Mouse (Mus musculus) liver, embryonic 14.5 days (tissue): ENCODE results near the gene Eml1. TPM values are rescaled to one million over a fixed set of nuclear protein-coding genes. Genes with fewer than 3 reads are reported as not detected.

ENCODE experiments used
- ATAC-seq: fragments of 200-750 bp; cut with Nextera tagmentation; 2 replicates; pipeline ENCODE4 v1.8.0; 2017; ENCODE audit warnings: moderate number of reproducible peaks, mild to moderate bottlenecking, moderate library complexity; ENCODE audit not compliant: insufficient read depth
- DNase-seq, 3 experiments: peaks; one replicate each; pipeline ENCODE4 v3.0.0-alpha.2; 2012 to 2013; ENCODE audit warnings: low read depth in 3 of 3, low spot score in 3 of 3
- H3K27ac ChIP-seq: fragments of 300-500 bp; sonication (generic); 2 replicates; pipeline ENCODE4 v1.5.1; 2014; ENCODE audit warnings: moderate library complexity, mild to moderate bottlenecking, control low read depth, inconsistent platforms
- H3K27me3 ChIP-seq: fragments of 300-500 bp; sonication (generic); 2 replicates; pipeline ENCODE4 v1.6.1; 2014; ENCODE audit warnings: mild to moderate bottlenecking, low read length, moderate library complexity; ENCODE audit not compliant: control insufficient read depth, insufficient read depth
- H3K36me3 ChIP-seq: fragments of 300-500 bp; sonication (generic); replicated peaks from 2 replicates; pipeline ENCODE4 v1.6.1; 2014; ENCODE audit warnings: low read depth; ENCODE audit not compliant: control insufficient read depth, insufficient read depth
- H3K4me1 ChIP-seq, 2 experiments: fragments of 200-500 bp in 1 of 2; fragments of 300-500 bp in 1 of 2; sonication (generic) in 1 of 2; replicated peaks; 2 replicates each; pipeline ENCODE4 v1.6.1; 2012 to 2014; ENCODE audit warnings: antibody characterized with exemption in 1 of 2, inconsistent platforms in 1 of 2, low read length in 1 of 2; ENCODE audit not compliant: control insufficient read depth in 2 of 2, insufficient read depth in 2 of 2
- H3K4me2 ChIP-seq: fragments of 300-500 bp; sonication (generic); 2 replicates; pipeline ENCODE4 v1.6.1; 2014; ENCODE audit warnings: low read depth, mild to moderate bottlenecking, control low read depth, moderate library complexity
- H3K4me3 ChIP-seq, 2 experiments: fragments of 200-500 bp in 1 of 2; fragments of 300-500 bp in 1 of 2; sonication (generic) in 1 of 2; 2 replicates each; pipeline ENCODE4 v1.5.1; 2012 to 2014; ENCODE audit warnings: low read depth in 2 of 2, low read length in 2 of 2, mild to moderate bottlenecking in 2 of 2, control low read depth in 1 of 2, inconsistent platforms in 1 of 2, moderate library complexity in 1 of 2; ENCODE audit not compliant: insufficient read depth in 1 of 2
- H3K9ac ChIP-seq: fragments of 300-500 bp; sonication (generic); replicated peaks from 2 replicates; pipeline ENCODE4 v1.6.1; 2014; ENCODE audit warnings: mild to moderate bottlenecking, control low read depth, moderate library complexity
- H3K9me3 ChIP-seq: fragments of 300-500 bp; sonication (generic); 2 replicates; pipeline ENCODE4 v1.6.1; 2016; ENCODE audit warnings: low read length, mixed read lengths; ENCODE audit not compliant: control insufficient read depth
- CTCF ChIP-seq: IDR thresholded peaks from 2 replicates; pipeline ENCODE4 v1.5.1; 2016; ENCODE audit warnings: antibody characterized with exemption, low read depth, control low read depth
- EP300 ChIP-seq: IDR thresholded peaks from 2 replicates; pipeline ENCODE4 v1.6.1; 2016; ENCODE audit warnings: antibody characterized with exemption, low read depth
- WGBS: fragments of 180-500 bp; shearing (Covaris S2); extraction: QIAGEN DNeasy Blood & Tissue Kit; methylation state at CpG from one replicate; pipeline ENCODE4 v1.1.7; 2014; ENCODE audit not compliant: insufficient replicate concordance; 5-methylcytosine and 5-hydroxymethylcytosine counted together
- polyA plus RNA-seq, 2 experiments: library from polyadenylated mRNA; depleted of rRNA in 1 of 2; stranded (reverse) in 1 of 2; unstranded in 1 of 2; fragments of >200 nt; fragmentation: Nextera tagmentation in 1 of 2; extraction: Ambion mirVana in 1 of 2; gene quantifications; 2 replicates each; pipeline versions ENCODE4 v1.2.1 to v1.2.3; 2012 to 2014

The Eml1 gene
- polyA plus RNA-seq, 2 experiments, result 2.5 to 3.3 TPM

- Histone ChIP-seq H3K4me2 (no peak overlapping the region), H3K27me3 (no peaks in the 10 kb centered on the region), H3K9me3 (no peaks in the 10 kb centered on the region), H3K27ac (no peak overlapping the region), H3K4me3 (no peak overlapping the region), H3K36me3 (no peaks in the 10 kb centered on the region), H3K4me1 (peaks cover 0 to 3% of the 10 kb centered on the region in 2 experiments; a peak in 1 of 4 replicates), H3K9ac (no peak overlapping the region)
- ATAC-seq (no peak), DNase-seq (no peak)
- 45% methylated on average over 6 of the region's 6 CpGs for WGBS
- TF ChIP-seq EP300, result no peak
- no peak for TF ChIP-seq CTCF
Measured at GRCm38 (mm10) chr12:108371429-108371765, 640 bp downstream of the Eml1 start.

GRCm38 (mm10) chr12:108372241-108372640, 1.5 kb downstream of the Eml1 start:
- Histone ChIP-seq H3K4me2 (no peak overlapping the region), H3K27ac (no peak overlapping the region), H3K9me3 (no peaks in the 10 kb centered on the region), H3K9ac (no peak overlapping the region), H3K27me3 (no peaks in the 10 kb centered on the region), H3K36me3 (no peaks in the 10 kb centered on the region), H3K4me1 (peaks cover 0 to 3% of the 10 kb centered on the region in 2 experiments; a peak in 1 of 4 replicates), H3K4me3 (no peak overlapping the region)
- WGBS, result 75% methylated on average over 17 of the region's 17 CpGs
- no peak for ATAC-seq
- TF ChIP-seq CTCF (no peak), EP300 (no peak)
- no peak for DNase-seq

GRCm38 (mm10) chr12:108373611-108374010, 2.9 kb downstream of the Eml1 start:
- TF ChIP-seq CTCF, result no peak
- TF ChIP-seq EP300, result no peak
- H3K4me3 ChIP-seq, result no peak overlapping the region
- H3K9me3 ChIP-seq, result no peaks in the 10 kb centered on the region
- DNase-seq, result no peak
- no peak overlapping the region for H3K27ac ChIP-seq
- ATAC-seq, result no peak
- H3K36me3 ChIP-seq, result no peaks in the 10 kb centered on the region
- WGBS, result 60% methylated on average over 9 of the region's 9 CpGs
- H3K4me2 ChIP-seq, result no peak overlapping the region
- no peak overlapping the region for H3K9ac ChIP-seq
- H3K4me1 ChIP-seq, result peaks cover 0 to 3% of the 10 kb centered on the region in 2 experiments; a peak in 1 of 4 replicates
- H3K27me3 ChIP-seq, result no peaks in the 10 kb centered on the region

- peaks cover 0 to 3% of the 10 kb centered on the region in 2 experiments; a peak in 1 of 4 replicates for H3K4me1 ChIP-seq
- WGBS, result 54% methylated on average over 8 of the region's 8 CpGs
- no peak overlapping the region for H3K27ac ChIP-seq
- TF ChIP-seq EP300, result no peak
- TF ChIP-seq CTCF, result no peak
- no peak overlapping the region for H3K4me2 ChIP-seq
- H3K27me3 ChIP-seq, result no peaks in the 10 kb centered on the region
- no peak overlapping the region for H3K9ac ChIP-seq
- no peaks in the 10 kb centered on the region for H3K36me3 ChIP-seq
- no peak overlapping the region for H3K4me3 ChIP-seq
- DNase-seq (no peak), ATAC-seq (no peak)
- no peaks in the 10 kb centered on the region for H3K9me3 ChIP-seq
Measured at GRCm38 (mm10) chr12:108374689-108375088, 3.9 kb downstream of the Eml1 start.

- DNase-seq (no peak), ATAC-seq (no peak)
- no peak overlapping the region for H3K27ac ChIP-seq
- H3K36me3 ChIP-seq, result no peaks in the 10 kb centered on the region
- 69% methylated on average over 13 of the region's 13 CpGs for WGBS
- no peaks in the 10 kb centered on the region for H3K9me3 ChIP-seq
- no peak overlapping the region for H3K4me3 ChIP-seq
- H3K27me3 ChIP-seq, result no peaks in the 10 kb centered on the region
- H3K4me1 ChIP-seq, result peaks cover 0 to 3% of the 10 kb centered on the region in 2 experiments; a peak in 1 of 4 replicates
- no peak overlapping the region for H3K9ac ChIP-seq
- no peak overlapping the region for H3K4me2 ChIP-seq
- TF ChIP-seq EP300, result no peak
- no peak for TF ChIP-seq CTCF
Measured at GRCm38 (mm10) chr12:108378379-108379133, 7.8 kb downstream of the Eml1 start.
